Mouse (Mus musculus) thymus, postnatal 25 days (tissue): Measurements from ENCODE around the gene Grik3.

ENCODE experiments used
- DNase-seq: peaks from one replicate; pipeline ENCODE4 v3.0.0; 2022

The Grik3 gene

DNA sequence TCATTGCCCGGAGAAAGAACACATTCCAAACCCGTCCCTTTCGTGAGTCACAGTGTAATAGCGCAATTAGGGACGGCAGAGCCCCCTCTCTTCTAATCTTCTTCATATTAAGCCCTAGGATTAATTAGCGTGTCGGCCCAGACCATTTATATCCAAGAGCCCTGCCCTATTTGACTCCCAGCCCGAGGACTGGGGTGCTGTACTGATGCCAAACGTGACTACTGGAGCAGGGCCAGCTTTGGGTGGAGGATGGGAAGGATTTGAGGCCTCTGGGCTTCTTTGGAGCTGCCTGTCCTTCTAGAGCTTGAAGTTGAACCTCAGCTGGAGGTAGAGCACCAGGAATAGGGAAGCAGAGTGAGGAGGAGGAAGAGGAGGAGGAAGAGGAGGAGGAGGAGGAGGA, 2.2 kb downstream of the Grik3 start:
- no peak for DNase-seq

- no peak for DNase-seq
These were observed 2.6 kb downstream of the Grik3 start for GRCm38 (mm10) chr4:125493124-125493523.

- no peak for DNase-seq
These were observed 5.0 kb downstream of the Grik3 start for GRCm38 (mm10) chr4:125495477-125495876.

DNA sequence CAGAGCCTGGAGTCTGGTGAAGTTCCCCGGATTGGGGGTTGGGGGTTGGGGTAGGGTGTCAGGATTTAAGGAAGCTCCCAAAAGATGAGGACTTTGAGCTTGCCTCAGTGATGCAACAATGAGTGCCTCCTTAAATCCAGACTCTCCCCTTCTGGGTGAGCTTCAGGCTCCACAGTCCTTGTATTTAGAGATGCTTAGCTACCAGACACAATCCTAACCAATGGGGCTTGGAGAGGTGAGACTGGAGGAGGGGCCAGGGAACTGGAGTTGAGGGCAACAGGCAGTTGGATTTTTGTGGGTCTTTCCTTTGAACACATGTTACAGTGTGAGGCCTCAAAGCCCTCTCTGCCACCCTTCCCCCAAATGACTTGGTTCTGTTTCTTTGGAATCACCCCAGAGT, 6.5 kb downstream of the Grik3 start:
- DNase-seq = no peak

DNA sequence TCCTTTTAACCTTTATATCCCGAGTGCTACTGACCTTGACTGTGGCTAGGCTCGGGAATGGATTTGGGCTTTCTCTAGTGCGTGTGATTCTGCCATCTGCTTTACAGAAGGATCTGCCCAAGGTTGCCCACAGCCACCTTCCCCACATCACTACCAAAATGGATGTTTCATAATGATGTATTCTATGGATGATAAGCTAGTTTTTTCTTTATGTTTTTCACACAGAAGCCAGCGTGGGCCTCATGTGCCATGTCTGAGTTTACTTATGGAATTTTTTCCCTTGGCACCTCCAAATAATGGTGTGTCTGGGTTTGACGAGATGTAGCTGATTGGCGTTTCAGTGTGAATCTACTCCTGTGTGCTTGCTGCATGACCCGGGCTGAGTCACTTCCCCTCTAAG, 7.0 kb downstream of the Grik3 start:
- no peak for DNase-seq

GRCm38 (mm10) chr4:125498866-125499265, 8.4 kb downstream of the Grik3 start:
- DNase-seq = no peak

DNA sequence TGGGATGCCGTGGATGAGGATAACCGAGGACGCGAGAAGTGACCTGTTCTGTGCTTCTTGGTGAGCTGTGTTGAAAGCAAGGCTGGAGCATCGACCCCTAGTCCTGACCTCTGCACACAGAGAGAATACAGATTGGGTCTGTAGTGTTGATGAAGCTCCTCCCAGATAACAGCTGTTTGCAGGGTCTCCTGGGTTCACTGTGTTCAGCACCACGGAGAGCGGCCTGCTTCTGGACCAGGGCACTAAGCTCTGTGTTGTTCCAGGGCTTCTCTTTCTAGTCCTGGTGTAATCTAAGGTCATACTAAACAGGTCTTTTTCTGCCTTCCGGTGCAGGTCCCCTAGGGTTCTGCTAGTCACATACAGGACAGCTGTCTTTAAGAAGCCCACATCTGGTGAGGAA, 12.4 kb downstream of the Grik3 start:
- peak; percentile 6 for DNase-seq

GRCm38 (mm10) chr4:125512434-125512833, 21.9 kb downstream of the Grik3 start:
- no peak for DNase-seq

DNA sequence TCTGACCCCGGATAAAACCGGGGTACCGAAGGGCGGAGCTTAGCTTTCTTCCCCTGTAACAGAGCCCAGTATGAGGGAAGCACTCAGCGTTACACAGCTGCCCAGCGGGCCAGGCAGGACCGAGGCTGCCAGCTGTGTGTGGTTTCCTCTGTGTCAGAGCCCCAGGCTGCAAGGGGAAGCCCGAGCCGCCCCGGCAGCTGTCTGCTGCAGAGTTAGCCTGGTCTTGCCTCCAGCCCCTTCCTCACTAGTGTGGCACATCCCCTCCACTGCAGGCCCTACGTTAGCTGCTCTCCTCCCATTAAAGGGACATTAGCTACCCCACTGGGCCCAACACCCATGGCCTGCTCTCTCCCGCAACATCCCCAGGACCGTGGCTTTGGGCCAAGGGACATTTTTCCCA, 25.1 kb downstream of the Grik3 start:
- DNase-seq = no peak

DNA sequence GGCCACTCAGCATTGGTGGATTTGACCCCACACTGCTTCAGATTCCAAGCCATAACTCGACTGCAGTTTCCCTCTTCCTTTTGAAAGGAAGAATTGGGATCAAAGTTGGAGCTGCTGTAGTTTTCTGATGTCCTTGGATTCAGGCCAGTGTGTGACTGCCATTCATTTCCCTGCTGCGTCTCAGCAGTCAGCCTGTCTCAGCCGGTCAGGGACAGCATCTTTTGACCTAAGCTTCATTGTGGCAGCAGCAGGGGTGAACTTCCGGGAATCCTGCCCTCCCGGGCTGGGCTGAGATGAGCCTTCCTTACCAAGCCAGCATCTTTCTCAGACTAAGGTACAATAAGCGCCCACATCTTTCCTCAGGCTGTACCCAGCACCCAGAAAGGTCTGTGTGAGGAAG, 26.1 kb downstream of the Grik3 start:
- no peak for DNase-seq

DNA sequence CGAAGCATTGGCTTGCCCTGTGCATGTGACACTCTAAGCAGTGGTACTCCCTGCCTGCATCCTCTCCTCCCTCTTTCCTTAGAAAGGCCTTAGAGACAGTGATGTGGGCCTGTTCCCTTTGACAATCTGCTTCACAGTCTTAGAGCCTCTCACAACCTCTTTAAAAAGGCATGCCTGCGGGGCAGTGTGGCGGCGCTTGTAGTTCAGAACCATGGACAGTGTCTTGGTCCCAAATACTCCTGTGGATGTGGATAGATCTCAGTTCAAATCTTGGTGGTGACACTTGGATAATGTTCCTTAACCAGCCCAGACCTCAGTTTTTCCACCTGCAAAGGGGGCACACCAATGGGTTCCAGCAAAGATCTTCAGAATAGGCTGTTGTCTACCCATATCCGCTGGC, 28.4 kb downstream of the Grik3 start:
- no peak for DNase-seq

GRCm38 (mm10) chr4:125522931-125523330, 32.4 kb downstream of the Grik3 start:
- DNase-seq = no peak

- DNase-seq = no peak
These were observed 34.8 kb downstream of the Grik3 start for GRCm38 (mm10) chr4:125525266-125525665.

DNA sequence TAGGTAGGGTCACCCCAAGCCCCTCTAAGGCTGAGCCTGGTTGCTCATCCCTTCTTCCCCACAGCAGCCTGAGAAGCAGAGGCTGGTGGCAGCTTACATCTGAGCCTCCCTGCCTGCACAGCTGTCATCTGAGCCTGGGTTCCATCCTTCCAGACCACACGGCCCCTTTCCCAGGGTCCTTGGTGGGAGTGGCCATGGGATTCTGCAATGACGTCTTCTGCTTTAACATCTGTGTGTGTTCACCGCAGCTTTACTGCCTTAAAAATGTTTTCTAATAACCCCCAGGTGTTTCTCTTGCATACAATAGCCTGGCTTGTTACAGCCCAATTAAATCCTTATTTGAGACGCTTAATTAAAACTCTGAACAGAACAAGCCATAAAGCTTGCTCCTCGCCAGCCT, 35.9 kb downstream of the Grik3 start:
- DNase-seq = no peak

DNA sequence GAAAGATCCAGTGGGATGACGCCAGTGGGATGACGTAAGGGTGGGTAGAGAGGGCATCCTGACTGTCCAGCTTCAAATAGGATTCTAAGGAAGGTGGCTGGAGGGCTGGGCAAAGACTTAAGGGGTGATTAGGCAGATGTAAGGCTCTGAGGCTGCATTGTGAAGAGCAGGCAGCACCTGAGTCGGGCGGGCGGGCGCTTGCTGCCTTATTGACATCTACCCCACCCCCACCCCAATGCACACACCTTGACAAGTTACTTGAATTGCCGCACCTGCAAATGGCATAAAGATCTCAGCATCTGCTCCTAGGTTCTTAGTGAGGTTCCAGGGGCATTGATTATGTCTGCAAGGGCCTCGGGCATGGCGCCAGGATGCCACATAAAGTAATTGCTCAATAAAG, 43.5 kb downstream of the Grik3 start:
- no peak for DNase-seq

- no peak for DNase-seq
These were observed 43.9 kb downstream of the Grik3 start for GRCm38 (mm10) chr4:125534449-125534848.

- no peak for DNase-seq
These were observed 44.5 kb downstream of the Grik3 start for GRCm38 (mm10) chr4:125534991-125535401.

GRCm38 (mm10) chr4:125535465-125535864, 45.0 kb downstream of the Grik3 start:
- DNase-seq = no peak

DNA sequence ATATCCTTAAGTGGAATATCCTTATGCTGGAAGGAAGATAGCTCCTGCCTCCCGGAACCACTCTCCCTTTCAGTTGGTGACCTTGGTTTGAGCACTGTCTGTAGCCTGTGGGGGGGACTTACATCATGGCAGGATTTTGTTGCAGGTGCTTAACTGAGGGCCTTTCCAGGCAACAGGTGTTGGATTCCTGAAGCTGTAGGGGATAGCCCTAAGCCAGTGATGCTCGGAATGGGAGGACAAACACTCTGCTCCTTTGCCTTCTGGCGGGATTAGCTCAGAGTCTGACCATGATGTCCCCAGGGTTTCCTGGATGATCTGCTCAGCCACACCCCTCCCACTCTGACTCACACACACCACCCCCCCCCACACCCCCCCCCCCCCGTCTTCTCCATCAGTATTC, 45.5 kb downstream of the Grik3 start:
- no peak for DNase-seq

DNA sequence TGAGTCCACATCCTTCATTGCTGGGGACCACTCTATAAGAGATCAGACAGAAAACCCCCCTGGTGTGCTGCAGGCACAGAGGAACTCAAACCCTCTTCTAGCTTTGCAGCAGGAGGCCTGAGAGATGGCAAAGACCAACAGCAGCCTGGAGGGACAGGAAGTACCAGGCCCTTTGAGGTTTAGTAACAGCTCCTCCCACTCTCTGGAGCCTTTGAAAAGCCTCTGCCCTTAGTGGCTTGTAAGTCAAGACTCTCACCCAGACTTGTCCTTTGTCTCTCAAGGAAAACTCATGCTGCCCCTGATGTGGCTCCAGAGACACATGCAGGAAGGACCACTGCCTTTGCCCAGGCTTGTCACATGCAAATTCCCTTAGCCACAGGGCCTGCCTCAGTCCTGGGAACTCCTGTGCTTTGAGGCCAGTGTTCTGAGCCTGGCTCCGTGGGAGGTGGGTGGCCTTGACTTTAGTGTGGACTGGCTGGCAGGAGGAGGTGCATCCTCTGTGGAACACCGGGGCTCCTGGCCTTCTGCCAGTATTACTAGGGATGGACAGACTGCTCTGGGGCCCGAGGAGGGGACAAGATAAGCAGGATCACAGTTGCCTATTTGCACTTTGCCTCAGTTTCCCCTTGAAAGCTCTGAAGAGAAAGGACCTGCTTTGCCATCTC, 47.9 kb downstream of the Grik3 start:
- DNase-seq = no peak

DNA sequence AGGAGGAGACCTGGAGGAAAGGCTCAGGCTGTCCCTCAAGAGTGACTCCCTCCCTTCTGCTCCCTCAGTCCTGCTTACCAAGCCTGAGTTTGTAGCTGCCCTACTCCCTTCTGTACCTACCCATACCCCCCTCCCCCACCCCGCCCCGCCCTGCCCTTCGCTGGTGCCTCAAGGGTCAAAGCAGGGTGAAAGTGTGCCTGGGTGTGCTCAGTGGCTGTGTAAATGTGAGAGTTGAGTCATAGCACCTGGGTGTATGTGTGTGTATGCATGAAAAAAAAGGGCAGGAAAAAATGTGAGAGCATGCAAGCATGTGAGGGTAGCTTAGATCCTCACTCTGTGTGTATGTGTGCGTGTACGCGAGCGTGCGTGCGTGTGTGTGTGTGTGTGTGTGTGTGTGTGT, 49.1 kb downstream of the Grik3 start:
- DNase-seq = no peak

- no peak for DNase-seq
These were observed 52.7 kb downstream of the Grik3 start for GRCm38 (mm10) chr4:125543171-125543570.

DNA sequence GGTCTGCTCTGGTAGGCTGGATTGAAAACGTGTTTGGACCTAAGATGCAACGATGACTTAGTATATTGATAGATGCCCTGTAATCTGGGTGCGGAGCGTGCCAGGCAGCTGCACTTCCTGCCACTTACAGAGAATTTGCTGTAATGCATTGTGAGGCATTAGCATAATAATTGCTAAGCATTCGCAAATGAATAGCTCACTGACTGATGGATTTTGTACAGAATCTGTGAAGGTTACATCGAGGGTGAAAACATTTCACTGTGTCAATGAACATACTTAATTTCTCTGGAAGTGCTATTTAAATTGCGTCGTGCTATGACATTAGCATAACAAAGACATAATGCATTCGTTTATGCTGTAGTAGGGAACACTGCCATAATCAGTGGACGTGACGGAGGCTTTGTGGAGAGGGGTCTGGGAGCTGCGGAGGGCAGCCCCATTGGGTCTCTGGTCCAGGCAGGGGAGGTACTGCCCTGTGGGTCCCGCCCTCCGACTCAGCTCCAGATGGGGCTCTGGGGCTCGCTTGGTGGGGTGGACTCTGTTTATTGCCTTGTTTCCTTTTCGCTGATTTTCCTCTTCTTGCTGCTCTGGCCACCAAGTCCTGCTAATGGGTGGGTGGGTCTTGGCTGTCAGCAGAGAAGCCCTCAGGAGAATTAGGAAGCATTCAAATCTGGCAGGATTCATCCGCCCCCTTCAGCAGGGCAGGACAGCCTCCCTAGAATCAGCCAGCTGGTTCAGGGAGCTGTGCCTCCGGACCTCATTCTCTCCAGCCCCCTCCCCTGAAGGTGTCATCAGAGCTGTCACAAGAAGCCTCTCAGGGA, 54.7 kb downstream of the Grik3 start:
- no peak for DNase-seq

DNA sequence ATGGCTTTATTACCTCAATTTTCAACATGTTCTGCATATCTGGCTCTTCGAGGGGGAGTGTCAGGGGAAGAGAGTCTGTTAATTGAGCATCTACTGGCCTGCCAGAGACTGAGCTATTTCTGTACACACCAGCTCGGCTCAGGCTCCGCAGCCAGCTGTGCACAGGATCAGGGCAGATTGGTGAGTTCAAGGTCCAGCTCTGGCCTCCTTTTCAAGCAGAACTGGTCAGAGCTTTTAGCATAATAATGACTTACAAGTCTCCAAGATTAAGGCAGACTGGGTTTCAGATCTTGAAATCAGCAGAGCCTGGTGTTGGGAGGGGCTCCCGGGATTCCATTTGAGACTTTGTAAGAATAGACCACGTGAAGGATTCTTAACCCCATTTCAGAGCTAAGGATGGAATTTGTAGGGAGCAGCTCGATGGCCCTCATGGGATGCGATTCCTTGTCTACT, 55.3 kb downstream of the Grik3 start:
- no peak for DNase-seq

DNA sequence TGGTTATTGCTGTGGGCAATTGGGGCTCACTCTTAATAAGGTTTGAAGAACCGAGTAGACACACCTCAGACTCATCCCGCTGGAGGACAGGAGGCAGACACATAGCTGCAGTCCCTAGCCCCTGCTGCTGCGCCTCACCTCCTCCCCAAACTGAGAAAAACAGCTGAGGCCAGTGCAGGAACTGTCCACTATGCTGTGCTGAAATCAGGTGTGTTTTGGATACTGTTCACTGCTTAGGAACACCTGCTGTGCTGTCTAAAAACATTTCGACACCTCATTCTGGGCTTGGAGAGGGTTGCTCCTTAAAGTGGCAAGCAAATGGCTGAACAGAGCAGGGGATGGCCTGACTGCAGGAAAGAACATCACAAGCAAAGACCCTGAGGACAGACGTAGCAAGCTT, 57.7 kb downstream of the Grik3 start:
- DNase-seq = no peak
